Mouse (Mus musculus) right cerebral cortex, adult 18-20 months (tissue): ENCODE results near the gene Sarm1.

Source experiments
- DNase-seq: peaks from one replicate; pipeline ENCODE4 v3.0.0; 2022; ENCODE audit warnings: mixed read lengths

Gene Sarm1

DNA sequence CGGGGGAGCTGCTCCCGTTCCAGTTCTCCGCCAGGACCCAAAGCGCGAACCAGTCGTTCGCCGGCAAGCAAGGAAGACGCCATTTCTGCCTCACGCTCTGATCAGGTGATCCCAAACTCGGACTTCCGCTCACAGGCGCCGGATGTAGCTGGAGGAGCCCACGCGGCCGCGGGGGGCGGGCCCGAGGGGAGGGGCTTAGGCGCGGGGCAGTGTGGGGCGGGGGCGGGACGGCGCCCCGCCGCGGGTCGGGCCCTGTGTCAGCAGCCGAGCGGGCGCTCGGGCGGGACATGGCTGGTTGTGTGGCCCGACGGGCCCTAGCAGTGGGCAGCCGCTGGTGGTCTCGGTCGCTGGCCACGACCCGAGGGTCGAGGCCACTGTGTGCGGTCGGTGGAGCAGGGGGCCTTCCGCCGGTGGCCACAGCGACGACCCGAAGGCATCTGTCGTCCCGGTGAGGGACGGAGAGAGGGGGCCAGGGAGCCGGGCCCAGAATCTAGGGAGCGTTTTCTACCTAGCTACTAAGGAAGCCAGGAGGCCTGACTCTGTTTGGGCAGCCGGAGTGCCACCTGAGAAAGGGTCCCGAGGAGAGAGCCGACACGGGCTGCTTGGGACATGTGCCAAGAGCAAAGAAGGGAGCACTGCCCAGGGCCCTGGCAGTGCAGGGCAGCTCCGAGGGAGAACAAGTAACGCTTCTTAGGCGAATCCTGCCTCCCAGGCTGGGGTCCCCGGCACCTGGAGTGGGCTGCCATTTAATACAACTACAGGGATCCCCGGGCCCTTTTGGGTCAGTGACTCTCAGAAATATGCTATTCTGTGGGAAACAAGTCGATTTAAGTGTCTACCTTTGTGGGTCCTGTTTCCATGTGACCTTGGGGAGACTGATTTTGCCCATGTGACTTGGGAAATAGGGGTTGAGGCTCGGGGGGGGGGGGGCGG, 14.7 kb upstream of the Sarm1 start, which contains the start of the genes Tmem199 and Poldip2:
Tmem199 (minus strand) TSS at position 148 of the 933 bp plus-strand sequence.
Poldip2 (plus strand) TSS at position 169 of the 933 bp plus-strand sequence.
- DNase-seq: peak; percentile 92

GRCm38 (mm10) chr11:78509148-78509547, 11.6 kb upstream of the Sarm1 start:
- no peak for DNase-seq

DNA sequence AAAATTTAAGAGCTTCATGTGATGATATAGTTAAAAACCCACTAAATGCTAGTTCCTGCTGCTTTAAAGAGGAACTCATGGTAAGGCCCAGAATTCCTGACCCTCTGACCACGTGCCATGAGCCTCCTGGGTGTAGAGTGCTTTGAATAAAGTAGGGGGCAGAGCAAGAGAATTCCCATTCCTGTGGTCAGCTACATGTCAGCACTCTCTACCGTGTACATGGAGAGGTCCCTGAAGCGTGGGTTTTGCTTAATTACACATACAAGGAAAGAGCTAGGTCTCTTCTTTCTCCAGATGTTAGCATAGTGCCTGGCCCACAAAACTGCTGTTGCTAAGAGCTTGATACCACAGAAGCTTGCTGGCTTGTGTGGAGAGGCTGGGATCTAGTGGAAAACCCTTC, 7.9 kb upstream of the Sarm1 start:
- DNase-seq: no peak

- peak; percentile 29 for DNase-seq
Observed at GRCm38 (mm10) chr11:78502909-78503650, 5.5 kb upstream of the Sarm1 start, which contains the start of gene Sebox. Sebox (plus strand) TSS chr11:78503447.

- DNase-seq: no peak
Observed at GRCm38 (mm10) chr11:78501529-78501928, 4.0 kb upstream of the Sarm1 start.

DNA sequence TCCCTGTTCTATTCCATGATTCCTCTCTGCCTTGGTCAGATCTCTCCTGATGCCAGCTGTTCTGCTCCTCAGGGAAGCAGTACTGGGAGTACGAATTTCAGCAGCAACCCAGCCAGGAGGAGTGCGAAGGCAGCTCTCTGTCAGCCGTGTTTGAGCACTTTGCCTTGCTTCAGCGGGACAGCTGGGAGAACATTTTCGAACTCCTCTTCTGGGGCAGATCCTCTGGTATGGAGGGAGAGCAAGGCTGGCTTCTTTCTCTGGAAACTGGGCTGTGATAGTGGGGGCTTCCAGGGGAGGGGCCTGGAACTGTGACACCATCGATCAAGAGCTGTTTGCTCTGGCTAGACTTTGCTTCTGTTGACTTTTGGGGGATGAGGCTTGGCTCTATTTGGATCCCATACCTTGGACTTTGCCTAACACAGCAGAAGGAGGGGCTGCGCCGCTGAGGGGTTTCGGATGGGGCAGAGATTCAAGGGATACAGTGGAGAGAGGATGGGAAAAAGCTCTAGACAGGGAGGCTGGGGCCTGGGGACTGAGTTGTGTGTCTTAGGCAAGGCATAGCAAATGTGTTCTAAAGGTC, 3.2 kb upstream of the Sarm1 start:
- DNase-seq: no peak

GRCm38 (mm10) chr11:78499543-78499942, 2.0 kb upstream of the Sarm1 start:
- no peak for DNase-seq

DNA sequence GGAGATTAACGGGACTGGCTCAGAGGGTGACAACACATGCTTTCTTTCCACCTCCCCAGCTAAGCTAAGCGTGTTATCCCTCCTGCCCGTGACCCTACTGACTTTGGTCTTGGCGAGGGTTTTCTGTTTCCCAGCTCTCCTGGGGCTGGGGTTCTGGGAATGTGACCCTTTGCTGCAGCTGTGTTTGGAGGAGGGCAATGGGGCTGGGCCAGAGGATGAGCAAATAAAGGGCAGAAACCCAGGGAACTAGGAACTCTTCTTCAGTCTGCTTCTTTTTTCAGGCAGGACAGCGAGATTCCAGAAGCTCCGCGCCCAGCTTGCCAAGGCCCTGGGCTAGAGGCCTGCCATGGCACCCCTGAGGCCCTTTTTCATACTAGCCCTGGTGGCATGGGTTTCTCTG, 1.4 kb upstream of the Sarm1 start, which contains the start of gene Vtn:
Vtn (plus strand) TSS at position 88 of the 400 bp plus-strand sequence.
- no peak for DNase-seq

GRCm38 (mm10) chr11:78497071-78497541, 448 bp downstream of the Sarm1 start:
- peak; percentile 41 for DNase-seq

GRCm38 (mm10) chr11:78495904-78496303, 1.6 kb downstream of the Sarm1 start:
- no peak for DNase-seq

- DNase-seq: peak; percentile 70
Observed at GRCm38 (mm10) chr11:78490781-78491241, 6.7 kb downstream of the Sarm1 start.

DNA sequence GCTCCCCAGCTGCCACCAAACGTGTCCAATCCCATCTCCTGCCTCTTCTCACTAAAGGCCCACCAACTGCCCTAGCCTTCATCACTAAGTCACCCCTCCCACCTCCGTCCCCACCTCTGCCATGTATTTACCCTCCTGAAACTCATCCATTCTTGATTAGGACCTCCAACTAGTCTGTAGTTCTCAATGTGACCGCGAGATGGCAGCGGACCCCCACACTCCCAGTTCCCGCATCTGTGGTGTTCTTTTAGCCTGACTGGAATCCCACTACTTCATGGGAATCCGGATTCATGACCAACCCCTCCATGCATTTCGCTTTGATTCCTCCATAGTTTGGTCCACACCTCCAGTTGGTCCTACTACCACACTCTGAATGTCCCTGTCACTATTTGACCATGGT, 9.4 kb downstream of the Sarm1 start:
- peak; percentile 67 for DNase-seq

DNA sequence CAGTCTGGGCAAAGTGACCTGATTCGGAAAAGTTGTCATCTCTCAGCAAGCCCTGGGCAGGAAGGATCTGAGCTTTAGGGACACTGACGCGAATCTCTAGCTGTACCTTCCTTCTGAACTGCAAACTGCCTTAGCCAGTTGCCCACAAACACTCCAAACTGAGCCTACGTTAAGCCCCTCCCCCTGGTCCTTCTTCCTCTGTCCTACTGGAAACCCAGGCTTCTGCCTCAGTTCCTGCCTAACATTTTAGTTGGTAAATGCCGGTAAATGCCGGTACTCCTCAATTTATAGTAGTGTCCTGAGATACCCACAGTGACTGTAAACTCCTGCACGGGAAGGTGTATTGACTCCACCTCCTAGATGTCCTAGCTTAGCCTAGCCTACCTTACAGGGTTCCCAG, 13.9 kb downstream of the Sarm1 start:
- no peak for DNase-seq

DNA sequence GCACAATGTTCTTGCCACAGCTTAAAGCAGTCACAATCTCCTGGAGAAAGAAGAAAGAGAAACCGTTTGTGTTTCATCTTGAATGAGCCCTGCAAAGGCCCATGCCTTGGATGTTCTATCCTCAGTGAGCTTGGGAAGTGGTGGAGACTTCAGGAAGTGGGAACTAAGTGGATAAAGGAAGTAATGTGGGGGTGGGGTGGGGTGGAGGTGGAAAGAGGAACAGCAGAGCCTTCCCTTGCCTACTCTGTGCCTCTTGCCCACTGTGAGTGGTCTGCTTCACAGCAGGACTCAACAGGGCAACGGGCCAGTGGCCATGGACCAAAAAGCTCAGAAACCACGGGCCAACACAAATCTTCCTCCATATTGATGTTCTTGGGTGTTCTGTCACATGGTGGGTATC, 22.3 kb downstream of the Sarm1 start:
- DNase-seq: no peak

DNA sequence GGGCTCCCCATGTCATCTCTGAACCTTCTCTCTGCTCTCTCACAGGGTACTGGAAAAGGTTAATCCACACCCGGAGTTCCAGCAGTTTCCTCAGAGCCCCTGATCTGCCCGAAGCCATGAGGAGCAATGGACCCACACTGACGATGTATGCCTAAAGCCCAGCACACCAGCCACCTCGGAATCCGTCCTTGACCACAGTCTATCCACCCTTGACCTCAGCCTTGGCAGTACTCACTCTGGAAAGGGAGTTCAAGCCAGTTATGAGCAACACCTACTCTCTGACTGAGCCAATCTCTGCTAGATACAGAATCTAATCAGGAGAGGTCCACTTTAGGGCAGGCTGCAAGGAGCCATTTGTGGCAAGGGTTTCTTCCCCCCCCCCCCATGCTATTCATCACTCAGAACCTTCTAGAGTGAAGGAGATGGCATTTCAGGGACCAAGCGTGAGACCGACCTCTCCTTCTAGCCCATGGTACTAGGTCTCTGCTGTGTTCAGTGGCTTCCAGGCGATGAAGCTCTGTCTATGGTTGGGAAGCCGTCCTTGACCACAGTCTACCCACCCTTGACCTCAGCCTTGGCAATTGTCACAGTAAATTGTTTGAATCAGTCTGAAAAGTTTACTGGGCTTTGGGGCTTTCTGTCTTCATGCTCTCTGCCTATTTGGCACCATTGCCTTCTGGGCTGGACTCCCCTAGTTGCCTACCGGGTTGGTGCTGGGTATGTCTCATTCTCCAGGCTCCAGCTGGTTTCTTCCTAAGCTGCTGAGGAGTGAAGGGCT, 26.0 kb downstream of the Sarm1 start:
- no peak for DNase-seq

GRCm38 (mm10) chr11:78467932-78468331, 29.6 kb downstream of the Sarm1 start:
- DNase-seq: no peak

DNA sequence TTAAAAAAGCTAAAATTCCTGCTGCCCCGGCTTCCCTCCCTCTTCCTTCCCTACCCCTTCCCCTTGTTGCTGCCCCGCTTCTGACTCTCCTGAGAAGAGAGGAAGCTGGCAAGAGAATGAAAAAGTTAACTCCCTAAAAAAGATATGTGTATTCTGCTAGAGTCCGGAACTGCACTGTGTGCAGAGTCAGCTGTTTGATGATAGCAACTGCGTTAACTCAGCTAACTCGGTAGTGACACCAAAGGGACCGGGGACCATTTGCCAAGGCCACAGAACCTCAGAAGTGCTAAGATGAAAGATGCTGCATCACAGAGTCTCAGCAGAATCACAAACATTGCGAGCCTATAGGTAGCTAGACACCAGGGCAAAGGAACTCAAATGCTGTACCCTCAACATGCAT, 30.0 kb downstream of the Sarm1 start:
- no peak for DNase-seq

DNA sequence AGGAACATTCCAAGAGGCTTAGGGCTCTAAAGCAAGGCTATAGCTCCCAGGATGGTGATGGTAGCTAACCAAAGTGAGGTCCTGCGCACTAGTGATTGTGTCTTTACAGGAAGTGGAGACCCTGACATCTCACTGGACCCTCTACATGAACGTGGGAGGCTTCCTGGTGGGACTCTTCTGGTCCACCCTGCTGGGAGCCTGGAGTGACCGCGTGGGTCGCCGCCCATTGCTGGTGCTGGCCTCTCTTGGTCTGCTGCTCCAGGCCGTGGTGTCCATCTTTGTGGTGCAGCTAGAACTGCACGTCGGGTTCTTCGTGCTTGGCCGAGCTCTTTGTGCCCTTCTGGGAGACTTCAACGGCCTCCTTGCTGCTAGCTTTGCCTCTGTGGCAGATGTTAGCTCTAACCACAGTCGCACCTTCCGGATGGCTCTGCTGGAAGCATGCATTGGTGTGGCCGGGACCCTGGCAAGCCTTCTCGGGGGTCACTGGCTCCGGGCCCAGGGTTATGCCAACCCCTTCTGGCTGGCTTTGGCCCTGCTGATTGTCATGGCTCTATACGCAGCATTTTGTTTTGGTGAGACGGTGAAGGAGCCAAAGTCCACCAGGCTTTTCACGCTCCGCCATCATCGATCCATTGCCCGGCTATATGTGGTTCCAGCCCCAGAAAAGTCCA, 31.2 kb downstream of the Sarm1 start:
- no peak for DNase-seq

GRCm38 (mm10) chr11:78465568-78466180, 31.9 kb downstream of the Sarm1 start, which contains the start of gene Slc46a1:
Slc46a1 (plus strand) TSS chr11:78465697.
- peak; percentile 84 for DNase-seq

DNA sequence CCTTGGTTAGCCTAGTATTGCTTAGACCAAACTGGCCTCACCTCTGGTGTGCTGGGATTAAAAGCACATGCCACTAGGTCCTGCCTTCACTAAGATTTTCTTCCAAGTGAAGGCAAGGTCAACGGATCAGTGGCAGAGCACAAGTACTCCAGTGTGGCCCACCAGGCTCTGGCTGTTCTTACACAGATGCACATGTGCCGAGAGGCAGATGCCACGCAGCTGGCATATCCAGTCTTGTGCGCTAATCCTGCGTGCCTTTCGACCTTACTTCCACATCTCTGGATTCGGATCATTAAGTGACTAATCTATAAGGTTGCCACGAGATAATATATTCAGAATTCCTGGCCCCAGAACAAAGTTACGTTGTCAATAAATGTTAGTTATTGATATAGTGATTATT, 32.4 kb downstream of the Sarm1 start:
- no peak for DNase-seq
